Mouse (Mus musculus): ENCODE measurements around the gene Oas1h.

DNA sequence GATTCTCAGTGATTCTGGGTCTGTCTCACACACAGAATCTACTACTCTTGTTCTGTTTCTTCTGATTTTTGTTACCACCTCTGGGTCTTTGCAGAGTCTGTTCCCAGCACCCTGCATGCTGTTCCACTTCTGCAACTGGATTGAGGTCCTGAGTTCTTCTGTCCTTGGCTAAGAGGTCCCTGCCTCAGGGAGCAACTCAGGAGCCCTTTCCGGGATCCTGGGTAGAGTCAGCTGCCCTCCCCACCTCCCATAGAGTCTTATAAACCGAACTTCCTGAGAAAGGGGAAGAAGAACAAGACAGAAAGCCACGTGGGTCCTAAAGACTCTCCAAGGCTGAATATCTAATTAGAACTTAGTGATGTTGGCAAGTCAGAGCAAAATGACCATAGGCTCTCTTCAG, 29.8 kb downstream of the Oas1h start:
- no peak for TF ChIP-seq CTCF (IDR thresholded peaks at IDR 0.05; ENCODE audit: borderline replicate concordance, insufficient read depth, low read length)
- TF ChIP-seq POLR2A (IDR thresholded peaks at IDR 0.05; ENCODE audit: low read depth, low read length): no peak

Measured in embryonic fibroblast, embryonic 13.5 days (primary cell).